19 mouse cellular contexts compared by ENCODE assay signal in genomic region chr2:159232266-159232665, GRCm38 (mm10).
DNase-seq lines count a peak whose midpoint lies in the region; ATAC-seq and TF ChIP-seq lines count a peak whose summit lies in the region.
"Had no signal": no experiment of that assay in that cellular context is flagged by ENCODE, and none has a peak within 500 bp of the region (broad histone marks: within the 10 kb centered on the region; RNA-seq: fewer than 3 reads in every experiment).

No protein-coding gene starts in this region.

- no peaks in the 10 kb centered on the region for H3K36me3 ChIP-seq in hindbrain, postnatal 0 days (ENCODE audit: insufficient read depth, low read length)
- H3K36me3 ChIP-seq in hindbrain, embryonic 11.5 days (ENCODE audit: control insufficient read depth, insufficient read depth, low read length) = no peaks in the 10 kb centered on the region
- H3K36me3 ChIP-seq: embryonic facial prominence, embryonic 10.5 days; embryonic facial prominence, embryonic 12.5 days; forebrain, embryonic 10.5 days; forebrain, embryonic 12.5 days had no signal

- no peak for TF ChIP-seq CTCF in hindbrain, postnatal 0 days (IDR thresholded peaks at IDR 0.05; ENCODE audit: low read depth)
- TF ChIP-seq CTCF in brain, embryonic 14.5 days (IDR thresholded peaks at IDR 0.05; ENCODE audit: borderline replicate concordance, extremely low read depth, insufficient read depth, insufficient read length) = no peak

- no peak overlapping the region for H3K9ac ChIP-seq in hindbrain, postnatal 0 days (replicated peaks; ENCODE audit: low read length)
- no peak overlapping the region for H3K9ac ChIP-seq in hindbrain, embryonic 11.5 days (ENCODE audit: low read depth, low read length)
- H3K9ac ChIP-seq: embryonic facial prominence, embryonic 12.5 days; forebrain, embryonic 12.5 days had no signal

- no peak overlapping the region for H3K27ac ChIP-seq in hindbrain, postnatal 0 days
- H3K27ac ChIP-seq in hindbrain, embryonic 11.5 days (ENCODE audit: low read depth, low read length) = no peak overlapping the region
- H3K27ac ChIP-seq: embryonic facial prominence, embryonic 10.5 days; embryonic facial prominence, embryonic 12.5 days; forebrain, embryonic 10.5 days; forebrain, embryonic 12.5 days had no signal

- no peaks in the 10 kb centered on the region; the same call in 1 of the 2 replicates for H3K4me1 ChIP-seq in hindbrain, postnatal 0 days (ENCODE audit: insufficient read depth, low read length)
- no peaks in the 10 kb centered on the region for H3K4me1 ChIP-seq in hindbrain, embryonic 11.5 days (replicated peaks; ENCODE audit: control insufficient read depth, insufficient read depth, low read length)
- H3K4me1 ChIP-seq: embryonic facial prominence, embryonic 12.5 days had no signal

- ATAC-seq in hindbrain, postnatal 0 days = no peak
- no peak for ATAC-seq in hindbrain, embryonic 11.5 days (ENCODE audit: low FRiP score)
- ATAC-seq in erythroblast, adult 5-6 weeks (replicated peaks; ENCODE audit: low FRiP score, poor library complexity, severe bottlenecking) = no peak
- ATAC-seq: forebrain, embryonic 16.5 days had no signal

- H3K4me3 ChIP-seq in hindbrain, postnatal 0 days (ENCODE audit: low read length) = no peak overlapping the region
- no peak overlapping the region for H3K4me3 ChIP-seq in hindbrain, embryonic 11.5 days (ENCODE audit: low read depth, low read length)
- H3K4me3 ChIP-seq: embryonic facial prominence, embryonic 10.5 days; embryonic facial prominence, embryonic 12.5 days; erythroblast, embryonic 14.5 days; forebrain, embryonic 10.5 days; forebrain, embryonic 12.5 days had no signal

- WGBS in hindbrain, postnatal 0 days = 17% methylated on average over 2 of the region's 2 CpGs
- WGBS in hindbrain, embryonic 11.5 days = 35% methylated on average over 2 of the region's 2 CpGs

- TF ChIP-seq POLR2A in brain, embryonic 14.5 days (IDR thresholded peaks at IDR 0.05; ENCODE audit: borderline replicate concordance, extremely low read depth, insufficient read depth, insufficient read length, poor library complexity, severe bottlenecking) = no peak

- no peak overlapping the region for H3K4me2 ChIP-seq in hindbrain, postnatal 0 days (ENCODE audit: low read depth, low read length)
- H3K4me2 ChIP-seq in hindbrain, embryonic 11.5 days (replicated peaks; ENCODE audit: low read depth, low read length) = no peak overlapping the region
- H3K4me2 ChIP-seq: embryonic facial prominence, embryonic 12.5 days; forebrain, embryonic 12.5 days had no signal

- H3K9me3 ChIP-seq in hindbrain, postnatal 0 days (ENCODE audit: low read length) = no peaks in the 10 kb centered on the region
- H3K9me3 ChIP-seq in hindbrain, embryonic 11.5 days (ENCODE audit: control insufficient read depth, low read length) = no peaks in the 10 kb centered on the region
- H3K9me3 ChIP-seq: embryonic facial prominence, embryonic 10.5 days; embryonic facial prominence, embryonic 12.5 days; forebrain, embryonic 10.5 days; forebrain, embryonic 12.5 days had no signal

- H3K27me3 ChIP-seq in hindbrain, postnatal 0 days (ENCODE audit: insufficient read depth, low read length) = no peaks in the 10 kb centered on the region
- H3K27me3 ChIP-seq in hindbrain, embryonic 11.5 days (ENCODE audit: control insufficient read depth, insufficient read depth, low read length) = no peaks in the 10 kb centered on the region
- H3K27me3 ChIP-seq: embryonic facial prominence, embryonic 12.5 days; forebrain, embryonic 12.5 days had no signal

- peak; percentile 32 for DNase-seq in hindbrain, postnatal 0 days (ENCODE audit: low spot score)
- no peak for DNase-seq in hindbrain, embryonic 11.5 days (ENCODE audit: low spot score)
- peak; percentile 80 for DNase-seq in brain, embryonic 14.5 days (ENCODE audit: low read depth)
- peak; percentile 34 for DNase-seq in retina, embryonic 14.5 days (ENCODE audit: low spot score)
- no peak for DNase-seq in heart, adult 8-10 months (ENCODE audit: low spot score)
- DNase-seq: adrenal gland, adult 2 months; adrenal gland, postnatal 10 days; adrenal gland, postnatal 25 days; cerebellum, adult 11-12 months; cerebellum, adult 2 months; cerebellum, adult 9-10 months; cerebellum, postnatal 25 days had no signal

Comparison
In these comparisons a context has a peak if more than half of its experiments do, and no peak if none do; other contexts are left out.
1. DNase-seq: peak in hindbrain, postnatal 0 days (single experiment), brain, embryonic 14.5 days (single experiment) and retina, embryonic 14.5 days (single experiment); none in hindbrain, embryonic 11.5 days (single experiment) and heart, adult 8-10 months (single experiment).